17 mouse cellular contexts compared by ENCODE assay signal in genomic region chr9:97627916-97628315, GRCm38 (mm10).
A peak's percentile ranks its signal among the peaks of the same experiment; 100 is the strongest.
DNase-seq lines count a peak whose midpoint lies in the region; ATAC-seq and TF ChIP-seq lines count a peak whose summit lies in the region.
"Had no signal": no experiment of that assay in that cellular context is flagged by ENCODE, and none has a peak within 500 bp of the region (broad histone marks: within the 10 kb centered on the region; RNA-seq: fewer than 3 reads in every experiment).

No protein-coding gene starts in this region.

- H3K4me3 ChIP-seq in forebrain, embryonic 14.5 days (ENCODE audit: low read depth, low read length): no peak overlapping the region
- H3K4me3 ChIP-seq in forebrain, embryonic 12.5 days (replicated peaks): no peak overlapping the region
- H3K4me3 ChIP-seq in lung, embryonic 14.5 days (ENCODE audit: low read depth, low read length): no peak overlapping the region
- no peak overlapping the region for H3K4me3 ChIP-seq in neural tube, embryonic 13.5 days
- H3K4me3 ChIP-seq: heart, embryonic 12.5 days; midbrain, embryonic 12.5 days had no signal

- no peak for TF ChIP-seq CTCF in lung, embryonic 14.5 days (IDR thresholded peaks at IDR 0.05; ENCODE audit: low read depth)

- H3K4me1 ChIP-seq in forebrain, embryonic 14.5 days (ENCODE audit: control insufficient read depth, insufficient read depth, low read length): peaks cover 8% of the 10 kb centered on the region
- H3K4me1 ChIP-seq in forebrain, embryonic 12.5 days: peaks cover 11% of the 10 kb centered on the region
- no peaks in the 10 kb centered on the region for H3K4me1 ChIP-seq in lung, embryonic 14.5 days (ENCODE audit: insufficient read depth)
- peaks cover 13% of the 10 kb centered on the region for H3K4me1 ChIP-seq in neural tube, embryonic 13.5 days (replicated peaks)
- H3K4me1 ChIP-seq: midbrain, embryonic 12.5 days had no signal

- WGBS in forebrain, embryonic 14.5 days: 60% methylated on average over 3 of the region's 3 CpGs
- WGBS in forebrain, embryonic 12.5 days: 81% methylated on average over 3 of the region's 3 CpGs
- WGBS in lung, embryonic 14.5 days: 78% methylated on average over 3 of the region's 3 CpGs
- 76% methylated on average over 3 of the region's 3 CpGs for WGBS in neural tube, embryonic 13.5 days

- intact Hi-C loops in left cerebral cortex, postnatal 10 days (cut with DNase I): no loop called here
- intact Hi-C loops in left cerebral cortex, postnatal 4 days (cut with DNase I): loop anchor here (10.0 kb wide), 1 partner anchor 323 kb away; no protein-coding TSS in a partner anchor

- peak; percentile 62; the same call in 1 of the 2 replicates for ATAC-seq in forebrain, embryonic 14.5 days
- ATAC-seq in forebrain, embryonic 12.5 days (ENCODE audit: low FRiP score): no peak
- no peak for ATAC-seq in lung, embryonic 14.5 days (ENCODE audit: insufficient read depth)
- peak; percentile 53; the same call in 1 of the 2 replicates for ATAC-seq in neural tube, embryonic 13.5 days (ENCODE audit: low read depth)
- ATAC-seq: inflammation-experienced regulatory T-cells, adult 6 months had no signal

- H3K4me2 ChIP-seq in forebrain, embryonic 14.5 days (ENCODE audit: low read length): no peak overlapping the region
- H3K4me2 ChIP-seq in forebrain, embryonic 12.5 days: no peak overlapping the region
- no peak overlapping the region for H3K4me2 ChIP-seq in lung, embryonic 14.5 days
- no peak overlapping the region for H3K4me2 ChIP-seq in neural tube, embryonic 13.5 days
- H3K4me2 ChIP-seq: heart, embryonic 12.5 days; midbrain, embryonic 12.5 days had no signal

- no peaks in the 10 kb centered on the region for H3K27me3 ChIP-seq in forebrain, embryonic 14.5 days (replicated peaks; ENCODE audit: control insufficient read depth, insufficient read depth, low read length)
- H3K27me3 ChIP-seq in forebrain, embryonic 12.5 days: no peaks in the 10 kb centered on the region
- no peaks in the 10 kb centered on the region for H3K27me3 ChIP-seq in lung, embryonic 14.5 days (ENCODE audit: insufficient read depth, low read length)
- H3K27me3 ChIP-seq in neural tube, embryonic 13.5 days: no peaks in the 10 kb centered on the region
- H3K27me3 ChIP-seq: heart, embryonic 12.5 days; midbrain, embryonic 12.5 days had no signal

- H3K9ac ChIP-seq in forebrain, embryonic 14.5 days (ENCODE audit: low read length): no peak overlapping the region
- no peak overlapping the region for H3K9ac ChIP-seq in forebrain, embryonic 12.5 days
- no peak overlapping the region for H3K9ac ChIP-seq in lung, embryonic 14.5 days
- H3K9ac ChIP-seq in neural tube, embryonic 13.5 days: no peak overlapping the region
- H3K9ac ChIP-seq: heart, embryonic 12.5 days; midbrain, embryonic 12.5 days had no signal

- H3K9me3 ChIP-seq in forebrain, embryonic 14.5 days (replicated peaks; ENCODE audit: control insufficient read depth, low read length): no peaks in the 10 kb centered on the region
- no peaks in the 10 kb centered on the region for H3K9me3 ChIP-seq in forebrain, embryonic 12.5 days
- no peaks in the 10 kb centered on the region for H3K9me3 ChIP-seq in lung, embryonic 14.5 days (ENCODE audit: low read depth, low read length)
- no peaks in the 10 kb centered on the region for H3K9me3 ChIP-seq in neural tube, embryonic 13.5 days
- H3K9me3 ChIP-seq: heart, embryonic 12.5 days; midbrain, embryonic 12.5 days had no signal

- peak overlapping the region; percentile 27; the same call in 1 of the 2 replicates for H3K27ac ChIP-seq in forebrain, embryonic 14.5 days (ENCODE audit: low read depth, low read length)
- no peak overlapping the region for H3K27ac ChIP-seq in forebrain, embryonic 12.5 days
- H3K27ac ChIP-seq in lung, embryonic 14.5 days (ENCODE audit: low read depth): peak overlapping the region; percentile 20; the same call in 1 of the 2 replicates
- H3K27ac ChIP-seq in neural tube, embryonic 13.5 days (replicated peaks): peak overlapping the region; percentile 61; the same call in 1 of the 2 replicates
- H3K27ac ChIP-seq: midbrain, embryonic 12.5 days had no signal

- no peaks in the 10 kb centered on the region for H3K36me3 ChIP-seq in forebrain, embryonic 14.5 days (ENCODE audit: control insufficient read depth, insufficient read depth, low read length)
- no peaks in the 10 kb centered on the region for H3K36me3 ChIP-seq in forebrain, embryonic 12.5 days (replicated peaks)
- no peaks in the 10 kb centered on the region for H3K36me3 ChIP-seq in lung, embryonic 14.5 days (ENCODE audit: insufficient read depth)
- H3K36me3 ChIP-seq in neural tube, embryonic 13.5 days: no peaks in the 10 kb centered on the region
- H3K36me3 ChIP-seq: heart, embryonic 12.5 days; midbrain, embryonic 12.5 days had no signal

- peak; percentile 82 for DNase-seq in forebrain, embryonic 14.5 days (ENCODE audit: low spot score)
- peak; percentile 64 for DNase-seq in lung, embryonic 14.5 days
- DNase-seq in lung, adult 18-20 months: no peak
- no peak for DNase-seq in neural tube, embryonic 10.5 days (ENCODE audit: extremely low spot score, low spot score)
- DNase-seq in left cerebral cortex, postnatal 10 days (ENCODE audit: extremely low spot score in 1 of 2, low spot score in 2 of 2): no peak
- DNase-seq in left cerebral cortex, postnatal 4 days: no peak
- DNase-seq: adrenal gland, postnatal 25 days; cerebellum, adult 9-10 months; gastrocnemius, postnatal 25 days; kidney, adult 18-20 months; kidney, postnatal 4 days; layer of hippocampus, adult 9-11 months had no signal

Comparison
In these comparisons a context has a peak if more than half of its experiments do, and no peak if none do; other contexts are left out.
1. ATAC-seq: peak in forebrain, embryonic 14.5 days (single experiment) and neural tube, embryonic 13.5 days (single experiment); none in forebrain, embryonic 12.5 days (single experiment) and lung, embryonic 14.5 days (single experiment).
2. DNase-seq: peak in forebrain, embryonic 14.5 days (single experiment) and lung, embryonic 14.5 days (single experiment); none in lung, adult 18-20 months (0 of 2), neural tube, embryonic 10.5 days (single experiment), left cerebral cortex, postnatal 10 days (0 of 2) and left cerebral cortex, postnatal 4 days (single experiment).